Mouse (Mus musculus) megakaryocyte, embryonic 14.5 days (primary cell): ENCODE measurements around the gene Bhlhe41. TPM values are rescaled to one million over a fixed set of nuclear protein-coding genes. Genes with fewer than 3 reads are reported as not detected.

Experiments used
- H3K27me3 ChIP-seq: replicated peaks from 2 replicates; pipeline ENCODE3; 2012; ENCODE audit warnings: inconsistent platforms
- H3K36me3 ChIP-seq: replicated peaks from 2 replicates; pipeline ENCODE3; 2012; ENCODE audit warnings: low read length, inconsistent platforms, mixed read lengths
- H3K4me1 ChIP-seq: 2 replicates; pipeline ENCODE4 v1.6.1; 2012; ENCODE audit warnings: inconsistent platforms
- H3K4me3 ChIP-seq: replicated peaks from 2 replicates; pipeline ENCODE3; 2012; ENCODE audit warnings: moderate library complexity, mild to moderate bottlenecking, inconsistent platforms
- H3K9me3 ChIP-seq: 2 replicates; pipeline ENCODE4 v1.6.1; 2012; ENCODE audit warnings: inconsistent platforms
- FLI1 ChIP-seq: IDR thresholded peaks from 2 replicates; pipeline ENCODE4 v1.6.1; 2012; ENCODE audit warnings: low read length, inconsistent platforms, mixed read lengths
- GATA1 ChIP-seq: IDR thresholded peaks from 3 replicates; pipeline ENCODE4 v1.6.1; 2012; ENCODE audit warnings: mixed read lengths, low read length, inconsistent platforms, borderline replicate concordance
- polyA plus RNA-seq: library from polyadenylated mRNA; stranded (reverse); fragments of >175 nt; gene quantifications from 2 replicates; pipeline ENCODE4 v1.2.3, GENCODE M21; 2012; ENCODE audit warnings: low replicate concordance; ENCODE audit not compliant: insufficient read depth

Bhlhe41 gene
- 4.1 and 8.5 TPM in 2 replicates for polyA plus RNA-seq

DNA sequence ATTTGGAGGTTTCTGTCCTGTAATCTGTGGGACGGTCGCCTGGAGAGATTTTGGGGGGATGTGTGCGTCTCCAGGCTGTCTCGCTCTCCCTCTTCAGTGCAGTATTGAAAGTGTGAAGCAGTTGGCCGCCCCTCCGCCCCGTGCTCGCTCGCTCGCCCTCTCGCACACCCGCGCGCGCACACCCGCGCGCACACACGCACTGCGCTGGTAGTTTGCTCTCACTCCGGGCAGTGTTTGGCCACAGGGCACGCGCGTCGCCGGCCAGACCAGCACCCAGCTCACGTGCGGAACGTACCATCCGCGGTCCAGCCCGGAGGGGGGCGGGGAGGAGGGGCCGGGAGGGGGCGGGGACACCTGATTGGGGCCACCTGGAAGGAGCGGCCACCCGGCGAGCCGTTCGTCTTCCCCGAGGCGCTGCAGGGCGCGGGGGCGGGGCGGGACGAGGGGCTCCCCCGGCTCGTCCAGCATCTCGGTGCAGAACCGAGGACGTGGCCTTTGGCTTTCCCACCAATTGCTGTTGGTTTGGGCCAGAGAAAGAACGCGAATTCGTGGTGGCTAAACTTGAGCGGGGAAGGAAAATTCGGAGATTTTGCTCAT is at the start of gene Bhlhe41:
Bhlhe41 (minus strand) TSS at position 270 of the 597 bp plus-strand sequence.
- Histone ChIP-seq H3K9me3 (0 out of 2 replicates have a peak, but pooled peaks cover 9% of the 10 kb centered on the region), H3K27me3 (peaks cover 76% of the 10 kb centered on the region), H3K4me3 (peak within 1 kb of the TSS; percentile 97), H3K4me1 (peaks cover 72% of the 10 kb centered on the region), H3K36me3 (no peaks in the 10 kb centered on the region)
- no peak for TF ChIP-seq GATA1
- TF ChIP-seq FLI1 = no peak

DNA sequence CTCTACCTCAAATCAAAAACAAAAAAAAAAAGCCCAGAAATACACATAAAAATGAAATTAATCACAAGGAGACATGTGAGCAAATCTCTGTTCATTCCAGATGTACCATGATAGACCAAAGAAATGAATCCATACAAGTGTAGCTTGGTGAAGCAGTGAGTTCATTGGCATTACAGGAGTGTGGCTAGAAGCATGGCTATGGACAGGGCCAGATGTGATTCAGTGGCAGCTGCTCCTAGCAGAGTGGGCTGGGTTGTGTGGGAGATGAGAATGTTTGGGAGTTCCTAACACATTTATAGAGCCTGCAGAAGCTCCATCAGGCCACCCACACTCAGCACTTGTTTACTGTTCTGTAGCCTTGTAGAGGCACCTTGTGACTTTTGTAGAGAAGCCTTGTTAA is 46.9 kb upstream of the Bhlhe41 start:
- peaks cover 27% of the 10 kb centered on the region for H3K4me1 ChIP-seq
- H3K9me3 ChIP-seq = peaks cover 4% of the 10 kb centered on the region
- TF ChIP-seq FLI1 = no peak
- TF ChIP-seq GATA1 = no peak
- H3K36me3 ChIP-seq = no peaks in the 10 kb centered on the region
- peaks cover 18% of the 10 kb centered on the region for H3K27me3 ChIP-seq
- H3K4me3 ChIP-seq = no peak overlapping the region

- peaks cover 4% of the 10 kb centered on the region for H3K9me3 ChIP-seq
- peaks cover 8% of the 10 kb centered on the region for H3K27me3 ChIP-seq
- H3K4me1 ChIP-seq = peaks cover 37% of the 10 kb centered on the region
- H3K4me3 ChIP-seq = no peak overlapping the region
- H3K36me3 ChIP-seq = no peaks in the 10 kb centered on the region
- TF ChIP-seq GATA1 (no peak), FLI1 (no peak)
Measured at GRCm38 (mm10) chr6:145910469-145911426, 45.4 kb upstream of the Bhlhe41 start.

DNA sequence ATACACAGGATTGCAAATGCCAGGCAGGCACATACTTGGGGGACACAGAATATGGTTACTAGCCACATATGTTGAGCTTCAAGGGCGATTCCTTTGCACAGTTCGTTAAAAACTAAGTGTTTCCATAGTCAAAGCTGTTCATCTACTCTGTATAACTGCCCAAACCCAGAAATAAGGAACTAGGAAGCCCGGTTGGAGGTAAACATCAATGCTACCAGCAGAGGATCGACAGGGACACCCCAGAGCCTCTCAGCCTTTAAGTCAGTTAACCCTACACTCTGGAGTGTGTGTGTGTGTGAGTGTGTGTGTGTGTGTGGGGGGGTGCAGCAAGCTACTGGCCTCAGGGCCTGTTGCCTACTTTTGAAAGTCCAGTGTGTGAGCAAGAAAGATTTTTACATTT is 44.6 kb upstream of the Bhlhe41 start:
- Histone ChIP-seq H3K9me3 (peaks cover 4% of the 10 kb centered on the region), H3K4me1 (peaks cover 37% of the 10 kb centered on the region), H3K36me3 (no peaks in the 10 kb centered on the region), H3K4me3 (no peak overlapping the region), H3K27me3 (peaks cover 2% of the 10 kb centered on the region)
- TF ChIP-seq FLI1 = no peak
- no peak for TF ChIP-seq GATA1

DNA sequence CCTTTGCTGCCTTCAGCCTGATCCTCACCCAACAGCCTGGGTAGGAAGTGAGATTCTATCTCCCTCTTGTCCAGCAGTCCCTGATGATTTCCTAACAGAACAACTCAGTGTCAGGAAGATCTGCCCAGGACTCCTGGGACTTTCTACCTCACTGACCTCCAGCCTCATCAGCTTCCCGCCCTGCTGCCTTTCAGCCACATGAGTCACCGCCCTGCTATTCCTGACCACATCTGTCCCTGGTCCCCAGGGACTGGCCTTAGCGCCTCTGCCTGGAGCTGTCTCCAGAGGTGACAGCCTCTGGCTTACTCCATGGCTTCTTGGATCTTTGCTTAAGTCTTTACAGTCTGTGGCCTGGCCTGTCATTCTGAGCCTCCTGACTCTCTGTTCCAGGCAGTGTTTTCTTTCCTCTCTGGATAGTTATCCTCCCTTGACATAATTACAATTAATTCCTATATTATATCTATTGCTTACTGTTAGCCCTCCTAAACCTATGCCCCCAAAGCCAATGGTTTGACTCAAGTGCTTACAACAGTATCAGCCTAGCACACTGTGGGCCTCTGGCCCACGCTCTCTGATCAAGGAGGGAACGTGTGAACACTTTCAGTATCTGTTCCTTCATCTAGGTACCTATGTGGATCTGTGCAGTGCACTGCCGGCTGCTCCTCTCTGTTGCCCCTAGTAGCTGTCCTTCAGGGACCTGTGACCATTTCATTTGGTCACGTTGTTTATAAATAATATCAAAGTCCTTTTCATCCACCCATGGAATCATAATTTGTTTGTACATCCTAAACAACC is 40.9 kb upstream of the Bhlhe41 start:
- TF ChIP-seq FLI1 = no peak
- no peaks in the 10 kb centered on the region for H3K9me3 ChIP-seq
- no peaks in the 10 kb centered on the region for H3K27me3 ChIP-seq
- peaks cover 44% of the 10 kb centered on the region for H3K4me1 ChIP-seq
- H3K4me3 ChIP-seq = no peak overlapping the region
- no peaks in the 10 kb centered on the region for H3K36me3 ChIP-seq

- no peak for TF ChIP-seq GATA1
- no peak for TF ChIP-seq FLI1
- no peaks in the 10 kb centered on the region for H3K9me3 ChIP-seq
- H3K27me3 ChIP-seq = no peaks in the 10 kb centered on the region
- H3K4me1 ChIP-seq = peaks cover 30% of the 10 kb centered on the region
- no peaks in the 10 kb centered on the region for H3K36me3 ChIP-seq
- H3K4me3 ChIP-seq = no peak overlapping the region
Measured at GRCm38 (mm10) chr6:145904616-145905015, 39.3 kb upstream of the Bhlhe41 start.

- H3K9me3 ChIP-seq = no peaks in the 10 kb centered on the region
- no peaks in the 10 kb centered on the region for H3K27me3 ChIP-seq
- peaks cover 29% of the 10 kb centered on the region for H3K4me1 ChIP-seq
- no peak overlapping the region for H3K4me3 ChIP-seq
- TF ChIP-seq FLI1 = no peak
- TF ChIP-seq GATA1 = no peak
- no peaks in the 10 kb centered on the region for H3K36me3 ChIP-seq
Measured at GRCm38 (mm10) chr6:145904169-145904568, 38.8 kb upstream of the Bhlhe41 start.

- H3K27me3 ChIP-seq = no peaks in the 10 kb centered on the region
- H3K36me3 ChIP-seq = no peaks in the 10 kb centered on the region
- H3K9me3 ChIP-seq = no peaks in the 10 kb centered on the region
- peak overlapping the region; percentile 60 for H3K4me3 ChIP-seq
- peaks cover 51% of the 10 kb centered on the region for H3K4me1 ChIP-seq
- 0 out of 2 replicates have a peak, but pooled peaks have one; percentile 26 for TF ChIP-seq FLI1
- peak; percentile 53; the same call in 1 of the 3 replicates for TF ChIP-seq GATA1
Measured at GRCm38 (mm10) chr6:145894669-145895342, 29.4 kb upstream of the Bhlhe41 start.
